Mouse (Mus musculus): ENCODE measurements around the gene Lrrc74b.

The Lrrc74b gene

DNA sequence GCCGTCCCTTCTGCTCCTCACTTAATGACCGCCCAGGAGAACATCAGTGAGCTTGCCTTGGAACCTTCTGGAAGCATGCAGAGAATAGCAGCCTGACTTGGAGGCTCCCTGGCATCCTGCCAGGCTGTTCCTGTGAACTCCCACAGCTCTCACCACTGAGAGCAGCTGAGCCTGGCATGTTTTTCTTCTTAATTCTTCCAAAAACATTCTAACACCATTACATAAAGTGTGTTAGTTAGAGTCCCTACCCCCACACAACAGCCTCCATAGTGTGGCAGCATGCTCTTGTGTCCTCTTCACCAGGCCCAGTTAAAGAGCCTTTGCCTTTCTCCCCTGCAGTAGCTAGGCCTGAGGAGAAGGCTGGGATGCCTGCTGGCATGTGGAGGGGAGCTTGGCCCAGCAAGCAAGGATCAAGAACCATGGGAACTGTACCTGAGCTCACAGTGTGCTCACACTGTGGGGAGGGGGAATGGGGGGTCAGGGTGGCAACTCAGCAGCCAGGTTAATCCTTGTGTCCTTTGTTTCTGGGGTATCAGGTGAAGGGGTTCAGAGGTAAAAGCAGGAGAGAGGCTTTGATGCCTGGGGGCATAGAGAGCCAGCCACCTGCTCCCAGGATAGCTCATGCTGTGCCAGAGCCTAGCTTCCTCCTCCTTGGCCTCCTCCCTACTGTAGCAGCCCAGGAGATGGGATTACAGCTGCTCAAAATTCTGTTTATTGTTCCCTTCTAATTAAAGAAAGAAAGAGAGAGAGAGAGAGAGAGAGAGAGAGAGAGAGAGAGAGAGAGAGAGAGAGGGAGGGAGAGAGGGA, 64.3 kb downstream of the Lrrc74b start:
- DNase-seq (ENCODE audit: low spot score): peak; percentile 52
